Mouse (Mus musculus): Measurements from ENCODE around the gene Ptms. TPM values are rescaled to one million over a fixed set of nuclear protein-coding genes. Genes with fewer than 3 reads are reported as not detected.

Gene Ptms
- polyA plus RNA-seq, 1 experiment, result 2,310 TPM

DNA sequence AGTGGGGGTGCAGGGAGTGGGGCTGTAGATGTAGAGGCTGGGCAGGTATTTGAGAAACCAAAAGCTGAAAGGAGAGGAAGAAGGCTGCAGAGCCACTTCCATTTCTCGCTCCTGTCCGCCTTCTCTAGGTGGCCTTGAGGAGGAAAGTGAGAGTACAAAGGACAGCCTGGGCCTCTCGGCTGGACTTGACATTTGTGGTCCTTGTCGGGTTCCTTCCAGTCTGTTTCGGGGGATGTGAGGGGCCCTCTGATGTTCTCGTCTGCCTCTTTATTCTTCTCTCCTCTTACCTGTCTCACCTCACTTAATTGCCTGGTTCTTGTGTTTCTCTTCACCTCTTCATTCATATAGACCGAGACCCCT, 1.6 kb downstream of the Ptms start:
- TF ChIP-seq POLR2A (IDR thresholded peaks at IDR 0.05; ENCODE audit: borderline replicate concordance, extremely low read depth, low read depth, low read length), result no peak
- TF ChIP-seq CTCF (IDR thresholded peaks at IDR 0.05; ENCODE audit: insufficient read depth, low read length), result no peak
- no peak for DNase-seq
- Histone ChIP-seq H3K4me3 (replicated peaks; ENCODE audit: extremely low read depth, low read depth, low read length) (peak overlapping the region; percentile 79), H3K4me1 (ENCODE audit: control insufficient read depth, insufficient read depth, low read length) (peaks cover 19% of the 10 kb centered on the region)
- 11% methylated on average over 7 of the region's 7 CpGs for WGBS

DNA sequence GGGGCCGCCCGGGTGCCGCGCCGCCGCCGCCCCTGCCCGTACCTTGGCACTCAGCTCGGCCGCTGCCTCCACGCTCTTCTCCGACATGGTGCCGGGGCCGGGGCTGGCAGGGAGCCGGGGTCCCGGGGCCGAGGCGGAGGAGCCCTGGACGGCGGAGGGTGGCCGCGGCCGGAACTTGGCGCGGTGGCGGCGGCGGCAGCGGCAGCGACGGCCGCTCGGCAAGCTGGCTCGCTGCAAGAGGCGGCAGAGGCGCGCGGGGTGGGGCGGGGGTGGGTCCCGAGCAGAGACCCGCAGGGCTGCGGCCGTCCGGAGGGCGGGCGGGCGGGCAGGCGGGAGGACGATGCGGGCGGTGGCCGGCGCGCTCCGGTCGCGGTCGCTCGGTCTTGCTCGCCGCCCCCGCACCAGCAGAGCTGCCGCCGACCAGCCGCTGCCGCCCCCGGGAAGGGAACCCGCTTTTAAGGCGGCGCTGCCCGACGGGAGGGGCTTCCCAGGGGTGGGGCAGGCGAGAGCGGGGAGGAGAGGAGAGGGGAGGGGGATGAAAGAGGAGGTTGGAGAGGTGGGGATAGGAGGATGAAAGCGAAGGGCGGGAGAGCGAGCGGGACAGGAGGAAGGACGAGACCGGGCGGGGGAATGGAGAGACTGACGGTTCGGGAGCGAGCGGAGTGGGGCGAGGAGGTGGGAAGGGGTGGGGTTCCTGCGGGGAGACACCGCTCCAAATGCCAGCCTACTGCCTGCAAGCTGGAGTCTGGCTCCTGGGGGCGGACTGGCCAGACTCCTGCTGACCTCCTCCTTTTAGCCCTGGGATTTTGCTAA, 2.2 kb downstream of the Ptms start:
- Histone ChIP-seq H3K4me3 (replicated peaks; ENCODE audit: extremely low read depth, low read depth, low read length) (peak overlapping the region; percentile 79), H3K4me1 (ENCODE audit: control insufficient read depth, insufficient read depth, low read length) (peaks cover 19% of the 10 kb centered on the region)
- TF ChIP-seq CTCF (IDR thresholded peaks at IDR 0.05; ENCODE audit: insufficient read depth, low read length), result no peak
- TF ChIP-seq POLR2A (IDR thresholded peaks at IDR 0.05; ENCODE audit: borderline replicate concordance, extremely low read depth, low read depth, low read length), result peak; percentile 73; the same call in 1 of the 2 replicates
- DNase-seq, result peak; percentile 93
- WGBS, result 1% methylated on average over 58 of the region's 89 CpGs

DNA sequence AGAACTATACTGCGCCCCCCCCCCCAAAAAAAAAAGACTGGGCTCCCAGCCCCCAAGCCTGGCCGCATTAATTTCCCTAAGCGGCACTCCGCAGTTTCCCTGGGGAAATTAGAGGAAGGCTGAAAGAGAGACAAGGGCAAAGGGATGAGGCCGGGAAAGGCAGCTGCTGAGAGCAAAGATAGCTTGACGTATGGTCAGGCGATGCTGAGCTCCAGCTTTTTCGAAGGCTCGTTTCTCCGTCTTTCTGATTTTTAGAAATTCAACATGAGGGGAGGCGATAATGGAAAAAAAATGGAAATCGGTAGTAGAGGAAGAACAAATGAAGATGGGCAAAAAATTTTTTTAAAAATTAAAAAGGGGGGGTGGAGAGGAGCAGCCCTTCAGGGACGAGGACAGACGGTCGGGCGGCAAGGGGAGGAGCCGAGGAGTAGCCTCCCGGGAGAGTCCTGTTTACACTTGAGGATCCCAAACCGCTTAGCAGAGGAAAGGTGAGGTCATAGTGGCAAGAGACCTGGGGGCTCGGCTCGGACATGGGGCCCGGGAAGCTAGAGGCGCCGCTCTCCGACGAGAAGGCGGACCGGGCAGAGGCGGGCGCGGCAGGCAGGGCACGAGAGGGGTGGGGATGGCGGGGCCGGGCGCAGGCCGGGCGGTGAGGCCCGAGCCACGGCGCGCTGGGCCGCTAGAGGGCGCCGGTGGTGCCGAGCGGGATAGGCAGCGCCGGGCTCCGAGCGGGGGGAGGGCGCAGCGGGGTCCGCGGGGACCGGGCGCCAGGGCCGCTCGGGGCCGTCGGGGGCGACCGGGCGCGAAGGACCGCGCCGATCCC, 3.0 kb downstream of the Ptms start:
- H3K4me3 ChIP-seq (replicated peaks; ENCODE audit: extremely low read depth, low read depth, low read length), result peak overlapping the region; percentile 79
- 1% methylated on average over 52 of the region's 67 CpGs for WGBS
- TF ChIP-seq CTCF (IDR thresholded peaks at IDR 0.05; ENCODE audit: insufficient read depth, low read length) (peak; percentile 27; the same call in 1 of the 2 replicates), POLR2A (IDR thresholded peaks at IDR 0.05; ENCODE audit: borderline replicate concordance, extremely low read depth, low read depth, low read length) (0 out of 2 replicates have a peak, but pooled peaks have one; percentile 21)
- peak; percentile 92 for DNase-seq
- peaks cover 19% of the 10 kb centered on the region for H3K4me1 ChIP-seq (ENCODE audit: control insufficient read depth, insufficient read depth, low read length)

DNA sequence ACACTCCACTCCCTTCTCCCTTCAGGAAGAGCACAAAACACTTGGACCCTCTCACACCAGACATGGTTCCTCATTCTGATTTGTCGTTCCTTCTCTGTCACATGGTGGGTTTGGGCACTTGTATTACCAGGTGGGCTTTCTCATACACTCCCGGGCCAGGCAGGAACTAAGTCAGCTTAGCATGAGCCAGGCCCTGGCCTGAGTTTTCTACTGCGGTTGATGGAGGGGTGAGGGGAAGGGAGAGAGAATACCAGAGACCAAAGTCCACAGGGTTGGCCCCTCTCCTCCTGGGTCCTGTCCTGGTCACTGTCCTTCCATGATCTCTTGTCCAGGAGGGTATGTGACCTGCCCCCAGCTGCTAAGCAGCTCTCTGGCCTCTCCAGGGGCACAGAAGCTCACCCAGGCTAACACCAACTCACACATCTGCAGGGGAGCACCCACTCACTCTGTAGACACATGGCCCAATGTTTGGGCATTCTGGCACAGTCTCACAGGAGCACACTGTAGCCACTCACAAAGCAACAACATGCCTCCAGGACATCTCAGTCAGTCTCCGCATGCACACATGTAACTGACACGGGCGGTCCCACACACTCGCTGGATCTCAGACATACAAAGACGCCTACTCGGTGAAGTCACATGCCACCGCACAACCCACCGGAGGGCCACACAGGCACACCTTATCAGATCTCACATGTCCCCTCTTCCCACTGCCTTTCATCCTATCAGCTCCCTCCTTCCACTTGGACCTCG, 3.8 kb downstream of the Ptms start:
- 10% methylated on average over 12 of the region's 12 CpGs for WGBS
- peaks cover 13% of the 10 kb centered on the region for H3K4me1 ChIP-seq (ENCODE audit: control insufficient read depth, insufficient read depth, low read length)
- TF ChIP-seq CTCF (IDR thresholded peaks at IDR 0.05; ENCODE audit: insufficient read depth, low read length), result no peak
- peak overlapping the region; percentile 79 for H3K4me3 ChIP-seq (replicated peaks; ENCODE audit: extremely low read depth, low read depth, low read length)
- DNase-seq, result no peak

DNA sequence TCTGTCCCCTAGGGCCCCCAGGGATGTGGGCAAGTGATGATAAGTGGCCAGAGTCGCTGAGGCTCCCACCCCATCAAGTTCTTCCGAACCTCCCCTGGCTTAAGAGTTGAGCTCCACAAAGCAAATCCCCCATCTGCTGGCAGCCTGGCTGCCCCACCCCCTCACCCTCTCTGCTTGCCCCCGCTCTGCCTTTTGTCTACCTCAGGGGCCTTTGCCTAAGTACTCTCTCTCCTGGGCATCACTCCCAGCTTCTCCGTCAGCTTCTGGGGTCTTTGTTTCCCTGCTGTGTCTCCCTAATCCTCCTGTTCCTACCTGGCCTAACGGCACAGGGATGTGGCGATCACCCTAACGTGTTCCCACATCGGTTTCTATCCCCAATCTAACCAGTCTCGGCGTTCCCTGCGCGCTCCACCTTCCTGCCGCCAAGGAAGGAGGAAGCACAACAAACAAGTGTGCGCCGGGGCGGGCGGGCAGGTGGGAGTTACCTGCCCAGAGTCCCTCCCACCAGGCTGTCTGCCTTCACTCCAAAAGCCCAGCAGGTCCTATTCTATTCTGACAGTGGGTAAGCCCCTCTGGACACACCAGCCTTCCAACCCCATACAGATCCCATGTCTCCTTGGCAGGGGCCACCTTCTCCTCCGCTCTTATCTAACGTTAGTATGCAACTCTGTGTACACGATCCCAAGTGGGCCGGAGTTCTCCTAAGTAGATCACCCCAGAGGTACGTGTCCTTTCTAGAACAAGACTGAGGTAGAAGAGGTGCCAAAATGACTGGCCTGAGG, 4.6 kb downstream of the Ptms start:
- 35% methylated on average over 22 of the region's 22 CpGs for WGBS
- TF ChIP-seq POLR2A (IDR thresholded peaks at IDR 0.05; ENCODE audit: borderline replicate concordance, extremely low read depth, low read depth, low read length) (peak; percentile 36; the same call in 1 of the 2 replicates), CTCF (IDR thresholded peaks at IDR 0.05; ENCODE audit: insufficient read depth, low read length) (no peak)
- Histone ChIP-seq H3K4me1 (ENCODE audit: control insufficient read depth, insufficient read depth, low read length) (peaks cover 9% of the 10 kb centered on the region), H3K4me3 (replicated peaks; ENCODE audit: extremely low read depth, low read depth, low read length) (peak overlapping the region; percentile 79)
- peak; percentile 70 for DNase-seq

DNA sequence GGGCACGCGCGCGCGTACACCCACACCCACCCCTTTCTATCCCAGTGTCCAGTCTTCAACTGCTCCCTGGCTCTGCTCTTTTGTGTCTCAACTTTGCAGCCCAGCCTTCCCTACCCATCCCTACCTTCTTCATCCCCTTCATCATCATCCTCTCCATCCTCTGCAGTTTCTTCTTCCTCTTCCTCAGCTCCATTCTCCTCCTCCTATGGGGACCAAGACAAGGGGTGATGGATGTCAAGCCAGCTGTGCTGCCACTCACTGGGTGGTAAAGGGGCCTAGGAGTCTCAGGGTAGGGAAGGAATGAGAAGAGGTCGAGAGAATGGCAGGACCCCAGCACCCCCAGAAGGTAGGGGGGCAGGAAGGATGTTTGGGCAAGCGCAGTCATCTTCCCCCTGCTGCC, 5.4 kb downstream of the Ptms start:
- TF ChIP-seq CTCF (IDR thresholded peaks at IDR 0.05; ENCODE audit: insufficient read depth, low read length), result no peak
- TF ChIP-seq POLR2A (IDR thresholded peaks at IDR 0.05; ENCODE audit: borderline replicate concordance, extremely low read depth, low read depth, low read length), result no peak
- no peak overlapping the region for H3K4me3 ChIP-seq (replicated peaks; ENCODE audit: extremely low read depth, low read depth, low read length)
- 82% methylated on average over 7 of the region's 7 CpGs for WGBS
- no peak for DNase-seq
- H3K4me1 ChIP-seq (ENCODE audit: control insufficient read depth, insufficient read depth, low read length), result peaks cover 9% of the 10 kb centered on the region

DNA sequence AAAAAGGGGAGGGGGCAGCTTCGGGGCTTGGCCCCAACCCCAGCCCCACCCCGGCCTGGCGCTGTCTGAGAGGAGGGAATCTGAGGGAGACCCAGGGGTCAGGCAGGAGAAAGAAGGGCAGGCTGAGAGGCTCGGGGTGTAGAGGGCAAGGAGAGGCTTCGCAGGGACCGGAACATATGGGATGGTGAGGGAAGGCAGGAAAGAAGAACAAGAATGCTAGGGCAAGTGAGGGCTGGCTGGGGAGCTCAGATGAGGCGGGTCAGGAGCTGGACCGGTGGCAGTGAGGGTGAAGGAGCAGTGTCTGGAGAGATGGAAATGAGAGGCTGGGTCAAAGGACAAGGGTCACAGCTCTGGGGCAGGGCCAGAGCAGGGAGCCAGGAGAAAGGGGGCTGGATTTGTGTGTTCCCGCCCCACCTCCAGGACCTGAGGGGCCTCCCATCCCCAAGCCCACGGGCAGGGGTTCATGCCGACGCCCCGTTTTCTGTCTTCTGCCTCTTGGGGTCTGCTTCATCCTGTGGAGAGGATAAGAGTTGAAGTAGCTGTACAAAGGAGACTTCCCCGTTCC, 6.1 kb downstream of the Ptms start:
- H3K4me1 ChIP-seq (ENCODE audit: control insufficient read depth, insufficient read depth, low read length), result peaks cover 9% of the 10 kb centered on the region
- no peak overlapping the region for H3K4me3 ChIP-seq (replicated peaks; ENCODE audit: extremely low read depth, low read depth, low read length)
- DNase-seq, result no peak
- WGBS, result 75% methylated on average over 14 of the region's 14 CpGs
- TF ChIP-seq CTCF (IDR thresholded peaks at IDR 0.05; ENCODE audit: insufficient read depth, low read length), result no peak
- 0 out of 2 replicates have a peak, but pooled peaks have one; percentile 18 for TF ChIP-seq POLR2A (IDR thresholded peaks at IDR 0.05; ENCODE audit: borderline replicate concordance, extremely low read depth, low read depth, low read length)

DNA sequence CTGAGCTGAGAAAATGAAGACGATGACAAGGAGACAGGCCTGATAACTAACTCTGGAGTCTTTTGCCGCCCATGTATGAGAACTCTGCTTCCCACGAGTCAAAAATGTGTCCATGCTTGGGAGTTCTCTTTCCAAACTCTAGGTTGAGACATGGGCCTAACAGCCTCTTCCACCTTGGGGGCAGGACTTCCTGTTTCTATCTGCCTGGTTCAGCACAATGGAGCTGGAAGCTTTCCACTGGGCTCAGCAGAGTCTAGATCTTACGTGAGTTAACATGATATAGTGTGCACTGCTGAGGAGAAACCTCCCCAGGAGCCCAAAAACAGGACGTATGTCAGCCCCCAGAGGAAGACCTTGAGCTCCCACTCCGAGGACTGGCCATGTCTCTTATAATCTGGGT, 6.7 kb downstream of the Ptms start:
- WGBS, result 42% methylated on average over 6 of the region's 6 CpGs
- DNase-seq, result no peak
- no peak overlapping the region for H3K4me3 ChIP-seq (replicated peaks; ENCODE audit: extremely low read depth, low read depth, low read length)
- TF ChIP-seq POLR2A (IDR thresholded peaks at IDR 0.05; ENCODE audit: borderline replicate concordance, extremely low read depth, low read depth, low read length), result no peak
- no peak for TF ChIP-seq CTCF (IDR thresholded peaks at IDR 0.05; ENCODE audit: insufficient read depth, low read length)
- H3K4me1 ChIP-seq (ENCODE audit: control insufficient read depth, insufficient read depth, low read length), result peaks cover 9% of the 10 kb centered on the region
